11 mouse cellular contexts compared by ENCODE assay signal in the genomic region with DNA sequence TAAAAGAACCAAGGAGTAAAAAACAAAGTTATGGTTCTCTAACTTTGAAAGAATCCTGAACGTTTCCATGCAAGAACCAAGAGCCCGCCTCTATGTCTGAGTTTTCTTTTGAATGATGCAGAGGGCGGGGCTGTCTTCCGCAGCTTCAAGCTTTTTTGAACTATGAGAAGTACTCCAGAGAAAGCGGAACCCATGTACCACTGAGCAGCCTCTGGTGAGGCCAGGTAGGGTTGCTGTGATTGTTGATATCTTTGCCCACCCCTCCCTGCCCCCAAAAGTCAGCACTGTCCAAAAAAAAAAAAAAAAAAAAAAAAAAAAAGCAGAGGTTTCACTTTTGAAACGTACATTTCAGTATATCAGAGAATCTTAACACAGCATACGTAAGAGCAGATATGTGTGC.
DNase-seq lines count a peak whose midpoint lies in the region; ATAC-seq and TF ChIP-seq lines count a peak whose summit lies in the region.
"Had no signal": no experiment of that assay in that cellular context is flagged by ENCODE, and none has a peak within 500 bp of the region (broad histone marks: within the 10 kb centered on the region; RNA-seq: fewer than 3 reads in every experiment).

No protein-coding gene starts in this region.

- no peak for ATAC-seq in liver, embryonic 16.5 days (ENCODE audit: low read depth)
- ATAC-seq in stomach, embryonic 15.5 days (ENCODE audit: insufficient read depth, low FRiP score, low read depth) = no peak

- no peak overlapping the region for H3K9ac ChIP-seq in liver, embryonic 16.5 days (ENCODE audit: low read depth, low read length)
- no peak overlapping the region for H3K9ac ChIP-seq in stomach, embryonic 15.5 days
- H3K9ac ChIP-seq: embryonic facial prominence, embryonic 12.5 days; neural tube, embryonic 12.5 days had no signal

- no peak overlapping the region for H3K27ac ChIP-seq in kidney, adult 2 months (ENCODE audit: insufficient read depth, low read depth, low read length)
- peak overlapping the region; percentile 83 for H3K27ac ChIP-seq in bone marrow macrophage, adult 2 months (ENCODE audit: insufficient read depth, low read depth, low read length)
- H3K27ac ChIP-seq in liver, embryonic 16.5 days (ENCODE audit: low read length) = peak overlapping the region; percentile 71; the same call in 1 of the 2 replicates
- peak overlapping the region; percentile 81; the same call in 1 of the 2 replicates for H3K27ac ChIP-seq in stomach, embryonic 15.5 days
- H3K27ac ChIP-seq: embryonic facial prominence, embryonic 12.5 days; neural tube, embryonic 12.5 days had no signal

- H3K9me3 ChIP-seq in liver, embryonic 16.5 days (replicated peaks; ENCODE audit: control insufficient read depth, low read length) = no peaks in the 10 kb centered on the region
- no peaks in the 10 kb centered on the region for H3K9me3 ChIP-seq in stomach, embryonic 15.5 days
- H3K9me3 ChIP-seq: embryonic facial prominence, embryonic 12.5 days; neural tube, embryonic 12.5 days had no signal

- TF ChIP-seq POLR2A in kidney, adult 2 months (IDR thresholded peaks at IDR 0.05; ENCODE audit: low read depth, low read length) = no peak
- TF ChIP-seq POLR2A in bone marrow macrophage, adult 2 months (IDR thresholded peaks at IDR 0.05; ENCODE audit: borderline replicate concordance, low read depth, low read length) = no peak

- 61% methylated on average over 7 of the region's 7 CpGs for WGBS in kidney, adult 2 months
- 23% methylated on average over 7 of the region's 7 CpGs for WGBS in liver, embryonic 16.5 days (ENCODE audit: insufficient replicate concordance)
- WGBS in stomach, embryonic 15.5 days = 47% methylated on average over 7 of the region's 7 CpGs

- no peaks in the 10 kb centered on the region for H3K27me3 ChIP-seq in kidney, adult 2 months (replicated peaks; ENCODE audit: control insufficient read depth, insufficient read depth, low read length)
- peaks cover 4% of the 10 kb centered on the region; the same call in 1 of the 2 replicates for H3K27me3 ChIP-seq in liver, embryonic 16.5 days (ENCODE audit: control insufficient read depth, insufficient read depth, low read depth, low read length)
- no peaks in the 10 kb centered on the region for H3K27me3 ChIP-seq in stomach, embryonic 15.5 days (replicated peaks)
- H3K27me3 ChIP-seq: embryonic facial prominence, embryonic 12.5 days; neural tube, embryonic 12.5 days had no signal

- no peak for TF ChIP-seq CTCF in kidney, adult 2 months (conservative IDR thresholded peaks at IDR 0.05; ENCODE audit: insufficient read depth, insufficient read length, low read depth, low read length)
- no peak for TF ChIP-seq CTCF in bone marrow macrophage, adult 2 months (IDR thresholded peaks at IDR 0.05; ENCODE audit: low read depth, low read length)

- H3K4me3 ChIP-seq in kidney, adult 2 months (ENCODE audit: insufficient read depth, low read depth, low read length) = no peak overlapping the region
- H3K4me3 ChIP-seq in bone marrow macrophage, adult 2 months (ENCODE audit: insufficient read depth, low read length) = peak overlapping the region; percentile 15; the same call in 1 of the 2 replicates
- no peak overlapping the region for H3K4me3 ChIP-seq in liver, embryonic 16.5 days (ENCODE audit: low read depth, low read length)
- H3K4me3 ChIP-seq in stomach, embryonic 15.5 days (replicated peaks) = no peak overlapping the region
- H3K4me3 ChIP-seq: embryonic facial prominence, embryonic 12.5 days; neural tube, embryonic 12.5 days had no signal

- DNase-seq in kidney, adult 2 months = peak; percentile 28
- no peak for DNase-seq in kidney, adult 8-10 months
- no peak for DNase-seq in adrenal gland, postnatal 4 days (ENCODE audit: low spot score in 2 of 2)
- DNase-seq in urinary bladder, postnatal 25 days (ENCODE audit: low spot score) = no peak
- DNase-seq in right cerebral cortex, adult 2 months (ENCODE audit: low spot score in 2 of 2) = no peak
- DNase-seq: layer of hippocampus, adult 9-11 months had no signal

- H3K4me1 ChIP-seq in kidney, adult 2 months (ENCODE audit: control insufficient read depth, insufficient read depth, low read length) = no peaks in the 10 kb centered on the region
- peaks cover 16% of the 10 kb centered on the region for H3K4me1 ChIP-seq in bone marrow macrophage, adult 2 months (ENCODE audit: control insufficient read depth, insufficient read depth, low read length)
- H3K4me1 ChIP-seq in liver, embryonic 16.5 days (ENCODE audit: control insufficient read depth, low read depth, low read length) = no peaks in the 10 kb centered on the region
- peaks cover 31% of the 10 kb centered on the region for H3K4me1 ChIP-seq in stomach, embryonic 15.5 days
- H3K4me1 ChIP-seq: neural tube, embryonic 12.5 days had no signal

- peak overlapping the region; percentile 26; the same call in 1 of the 2 replicates for H3K4me2 ChIP-seq in liver, embryonic 16.5 days (ENCODE audit: low read depth, low read length)
- H3K4me2 ChIP-seq in stomach, embryonic 15.5 days = 0 out of 2 replicates have a peak overlapping the region, but pooled peaks have one; percentile 19
- H3K4me2 ChIP-seq: embryonic facial prominence, embryonic 12.5 days; neural tube, embryonic 12.5 days had no signal

- H3K36me3 ChIP-seq in kidney, adult 2 months (ENCODE audit: control insufficient read depth, insufficient read depth, low read length) = no peaks in the 10 kb centered on the region
- no peaks in the 10 kb centered on the region for H3K36me3 ChIP-seq in liver, embryonic 16.5 days (ENCODE audit: control insufficient read depth, insufficient read depth)
- no peaks in the 10 kb centered on the region for H3K36me3 ChIP-seq in stomach, embryonic 15.5 days
- H3K36me3 ChIP-seq: embryonic facial prominence, embryonic 12.5 days; neural tube, embryonic 12.5 days had no signal
